Mouse (Mus musculus) megakaryocyte, adult 5-6 weeks (primary cell): ENCODE measurements around the gene Marc2. TPM values are rescaled to one million over a fixed set of nuclear protein-coding genes. Genes with fewer than 3 reads are reported as not detected.

Experiments
- ATAC-seq: 2 replicates; pipeline ENCODE4 v1.8.0; 2016; ENCODE audit warnings: mild to moderate bottlenecking, inconsistent platforms; ENCODE audit not compliant: poor library complexity, severe bottlenecking
- total RNA-seq, 2 experiments: library from RNA; stranded (forward) in 1 of 2; stranded (reverse) in 1 of 2; fragments of 153-499, 151-499 nt in 1 of 2; fragments of 221-1000, 200-1000 nt in 1 of 2; gene quantifications; 2 replicates each; pipeline versions ENCODE4 v1.2.3 to v1.2.4; 2015 to 2017

The Marc2 gene
- total RNA-seq (2015) = 141 and 187 TPM in 2 replicates
- 52.3 and 73.3 TPM in 2 replicates for total RNA-seq (2017)

DNA sequence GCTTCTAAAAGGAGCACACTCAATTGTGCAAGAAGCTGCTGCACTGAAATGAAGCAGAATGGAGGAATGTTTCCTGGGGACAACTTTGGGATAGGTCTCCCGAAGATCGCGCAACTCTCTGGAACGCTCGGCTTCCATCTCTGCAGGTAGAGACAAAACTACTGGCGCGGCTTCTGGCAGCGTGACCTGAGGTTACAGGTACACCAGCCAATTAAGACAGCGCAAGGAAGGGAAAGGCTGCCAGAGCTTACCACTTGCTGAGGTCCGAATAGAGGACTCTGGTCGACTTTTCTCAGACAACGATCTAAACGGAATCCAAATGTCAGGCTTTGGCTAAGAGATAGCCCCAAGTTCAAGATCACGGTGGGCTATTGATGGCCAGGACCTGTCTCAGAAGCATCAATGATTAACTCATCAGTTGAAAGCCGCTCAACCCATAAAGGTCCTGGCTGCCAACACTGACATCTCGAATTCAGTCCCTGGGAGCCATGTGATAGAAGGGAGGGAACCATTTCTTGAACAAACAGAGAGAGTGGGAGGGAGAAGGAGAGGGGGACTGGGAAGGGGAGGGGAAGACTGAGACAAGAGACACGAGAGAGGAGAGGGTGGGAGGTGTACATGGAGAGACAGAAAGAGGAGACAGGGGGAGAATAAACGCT lies at the start of gene Marc2:
TSS of gene Marc2 (minus strand) at position 360 of the 659 bp plus-strand sequence.
- ATAC-seq = peak; percentile 15; the same call in 1 of the 2 replicates

DNA sequence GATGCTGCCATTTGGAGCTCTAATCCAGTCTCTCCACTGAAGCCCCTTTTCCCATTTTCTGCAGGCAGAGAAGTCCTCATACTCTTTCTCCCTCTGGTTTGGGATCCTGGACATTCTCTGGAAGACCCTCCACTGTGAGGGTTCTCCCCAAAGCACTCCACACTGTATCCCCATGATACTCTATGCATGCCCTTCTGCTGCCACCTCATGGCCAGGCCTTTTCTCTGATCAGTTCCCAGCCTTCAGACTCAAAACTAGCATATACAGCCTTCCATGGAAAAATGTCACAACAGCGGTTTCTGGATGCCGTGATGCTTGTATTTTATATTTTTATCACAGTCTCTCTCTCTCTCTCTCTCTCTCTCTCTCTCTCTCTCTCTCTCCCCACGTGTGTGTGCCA lies 45.7 kb upstream of the Marc2 start:
- no peak for ATAC-seq

GRCm38 (mm10) chr1:184889454-184889853 lies 43.2 kb upstream of the Marc2 start:
- no peak for ATAC-seq

- ATAC-seq = no peak
Observed at GRCm38 (mm10) chr1:184886160-184886559, 39.9 kb upstream of the Marc2 start.

GRCm38 (mm10) chr1:184882281-184883268 lies 36.3 kb upstream of the Marc2 start, which contains the start of gene C130074G19Rik:
Gene C130074G19Rik, minus strand, starts transcription at chr1:184883218.
- ATAC-seq = peak; percentile 67

DNA sequence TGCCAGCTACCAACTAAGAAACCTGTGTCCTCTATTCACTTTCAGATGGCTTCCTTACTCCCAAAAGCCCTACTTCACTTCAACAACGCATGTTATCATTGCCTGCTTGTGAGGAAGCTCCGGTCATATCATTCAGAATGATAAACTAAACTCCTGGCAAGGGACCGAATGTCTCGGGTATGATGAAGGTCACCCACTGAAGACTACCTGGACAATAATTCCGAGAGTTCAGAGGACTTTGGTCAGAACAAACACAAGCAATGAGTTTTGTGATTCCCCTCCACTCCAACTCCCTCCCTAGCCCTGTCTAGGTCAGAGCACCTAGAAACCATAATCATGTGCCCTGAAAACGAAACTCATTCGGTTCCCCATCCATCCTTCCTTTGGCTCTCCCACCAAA lies 35.6 kb upstream of the Marc2 start:
- no peak for ATAC-seq

GRCm38 (mm10) chr1:184881211-184881610 lies 35.0 kb upstream of the Marc2 start:
- ATAC-seq = no peak

- ATAC-seq = no peak
Observed at GRCm38 (mm10) chr1:184878860-184879259, 32.6 kb upstream of the Marc2 start.

DNA sequence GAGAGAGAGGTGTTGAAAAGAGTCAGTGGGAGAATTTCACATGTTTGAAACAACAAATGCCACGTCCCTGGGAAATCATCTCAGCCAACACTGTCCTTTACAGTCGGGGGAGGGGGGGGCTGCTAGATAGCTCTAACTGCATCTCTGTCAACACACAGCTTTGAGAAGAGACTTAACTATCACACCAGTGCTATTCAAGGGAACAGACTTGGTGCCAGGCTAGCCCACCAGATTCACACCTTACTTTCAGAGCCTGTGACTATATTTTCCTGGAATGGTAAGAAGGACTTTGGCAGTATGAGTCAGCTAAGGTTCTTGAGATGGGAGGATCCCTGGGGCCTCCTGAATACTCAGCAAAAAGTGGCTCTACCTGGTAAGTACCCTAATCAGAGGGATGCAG lies 31.1 kb upstream of the Marc2 start:
- ATAC-seq = no peak

DNA sequence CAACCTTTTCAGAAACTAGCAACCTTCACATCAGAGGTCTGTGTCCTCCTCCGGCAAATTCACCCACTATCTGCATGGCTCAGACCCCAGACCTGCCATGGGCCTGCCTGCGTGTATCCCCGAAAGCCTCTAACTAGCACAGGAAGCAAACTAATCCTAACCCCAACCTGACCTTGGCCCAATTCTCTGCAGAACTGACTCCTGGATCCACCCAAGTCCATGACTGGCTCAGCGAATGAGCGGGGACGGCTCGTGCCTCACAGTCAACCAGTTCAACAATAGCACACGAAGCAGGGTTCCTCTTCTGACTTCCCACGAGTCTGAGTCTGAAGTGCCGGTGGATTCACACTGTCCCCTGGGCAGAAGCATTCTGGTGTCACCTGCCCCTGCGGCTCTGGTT lies 27.7 kb upstream of the Marc2 start:
- no peak for ATAC-seq

- ATAC-seq = no peak
Observed at GRCm38 (mm10) chr1:184872069-184872819, 26.0 kb upstream of the Marc2 start.

DNA sequence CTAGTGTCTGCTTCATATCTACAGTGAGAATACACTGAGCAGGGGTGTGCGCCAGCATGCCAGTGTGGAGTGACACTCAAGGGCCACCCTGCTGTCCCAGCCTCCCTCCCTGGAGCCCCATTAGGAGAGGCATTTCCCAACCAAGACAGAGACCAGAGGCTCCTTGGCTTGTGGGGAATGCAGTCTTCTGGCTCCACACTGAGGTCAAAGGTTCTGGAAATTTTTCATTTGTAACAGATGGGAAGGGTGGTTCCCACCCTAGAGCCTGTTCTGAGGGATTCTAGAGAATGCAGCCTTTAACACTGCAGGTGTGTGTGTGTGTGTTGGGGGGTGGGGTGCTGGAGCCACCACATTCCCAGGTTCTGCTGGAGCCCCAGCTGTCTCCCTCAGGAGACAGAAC lies 25.3 kb upstream of the Marc2 start:
- no peak for ATAC-seq

- ATAC-seq = no peak
Observed at GRCm38 (mm10) chr1:184870646-184871385, 24.6 kb upstream of the Marc2 start.

GRCm38 (mm10) chr1:184869939-184870565 lies 23.8 kb upstream of the Marc2 start:
- ATAC-seq = no peak

GRCm38 (mm10) chr1:184867640-184868120 lies 21.4 kb upstream of the Marc2 start:
- ATAC-seq = no peak

DNA sequence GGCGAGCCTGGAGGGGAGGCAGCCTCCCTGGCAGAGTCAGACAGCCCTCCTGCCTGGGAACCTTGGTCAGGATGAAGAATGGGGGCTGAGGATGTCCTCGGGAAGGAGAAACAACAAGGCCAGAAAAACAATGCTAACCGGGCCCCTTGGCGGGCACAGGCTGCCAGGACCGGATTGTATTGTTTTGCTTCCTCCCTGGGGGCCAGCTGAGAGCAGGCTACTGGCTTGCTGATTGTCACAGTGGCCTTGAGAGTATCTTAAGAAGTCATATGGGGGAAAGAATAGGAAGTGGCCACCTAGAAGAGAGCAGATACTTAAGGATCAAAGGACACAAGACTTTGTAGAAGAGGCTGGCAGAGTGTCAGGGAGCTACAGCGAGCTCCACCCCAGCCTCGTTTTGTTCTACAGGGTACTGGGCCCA lies 18.1 kb upstream of the Marc2 start:
- ATAC-seq = no peak

DNA sequence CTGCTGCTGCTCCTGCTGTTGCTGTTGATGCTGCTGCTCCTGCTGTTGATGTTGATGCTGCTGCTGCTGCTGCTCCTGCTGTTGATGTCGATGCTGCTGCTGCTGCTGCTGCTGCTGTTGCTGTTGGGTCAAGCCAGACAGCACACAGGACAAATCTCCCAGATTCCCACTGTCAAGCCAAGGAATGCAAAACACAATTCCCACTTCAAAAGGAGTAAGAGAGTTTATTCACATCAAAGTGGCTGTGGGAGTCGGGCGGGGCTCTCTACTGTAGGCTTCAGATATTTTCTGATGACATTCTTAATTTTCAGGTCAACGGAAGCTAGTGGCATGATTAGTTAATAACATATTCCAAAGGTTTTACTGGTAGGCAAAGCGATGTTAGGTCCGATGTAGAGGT lies 16.4 kb upstream of the Marc2 start:
- no peak for ATAC-seq

DNA sequence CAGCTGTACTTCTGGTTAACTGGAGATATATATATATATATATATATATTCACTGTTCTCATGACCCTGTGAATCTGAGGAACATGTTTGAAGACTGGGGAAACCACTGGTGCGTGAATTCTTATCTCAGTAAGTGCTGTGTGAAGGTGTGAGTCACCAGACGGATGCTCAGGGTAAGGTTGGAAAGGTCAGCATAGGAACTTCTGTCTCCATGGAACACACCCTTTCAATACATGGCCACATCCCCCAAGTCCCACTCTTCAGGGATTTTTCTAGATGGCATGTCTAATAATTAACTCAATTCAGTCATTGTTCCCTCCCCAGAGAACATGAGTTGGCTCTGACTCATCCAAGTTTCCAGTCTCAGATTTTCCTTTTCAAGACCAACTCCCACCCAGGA lies 15.3 kb upstream of the Marc2 start:
- ATAC-seq = no peak

DNA sequence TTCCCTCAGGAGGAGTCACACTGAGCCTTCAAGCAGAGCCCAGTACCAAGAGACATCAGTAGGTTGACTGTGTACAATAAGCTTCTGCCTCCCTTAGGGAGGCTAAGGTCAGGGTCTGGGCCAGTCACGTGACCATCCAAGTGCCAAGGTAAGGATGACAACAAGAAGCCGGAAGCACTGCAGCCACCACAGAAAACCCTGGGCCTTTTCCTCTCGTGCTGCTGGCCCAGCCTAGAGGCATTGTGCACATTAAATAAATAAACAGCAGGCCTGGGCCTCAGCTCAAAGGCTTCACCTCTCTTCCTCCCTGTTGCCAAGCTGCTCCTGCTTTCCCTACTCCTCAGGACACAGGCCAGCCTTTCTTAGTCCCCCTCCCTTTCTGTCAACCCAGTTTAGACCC lies 14.0 kb upstream of the Marc2 start:
- no peak for ATAC-seq

GRCm38 (mm10) chr1:184858253-184858652 lies 12.0 kb upstream of the Marc2 start:
- ATAC-seq = no peak
